Mouse (Mus musculus) heart, embryonic 15.5 days (tissue): ENCODE data around the gene Gm29609. TPM values are rescaled to one million over a fixed set of nuclear protein-coding genes. Genes with fewer than 3 reads are reported as not detected.

Experiments used
- ATAC-seq: fragments of 200-750 bp; cut with Nextera tagmentation; replicated peaks from 2 replicates; pipeline ENCODE4 v1.8.0; 2017; ENCODE audit warnings: low read depth, moderate TSS enrichment; ENCODE audit not compliant: insufficient number of reproducible peaks, insufficient read depth, low FRiP score
- H3K27ac ChIP-seq: fragments of 300-500 bp; sonication (generic); 2 replicates; pipeline ENCODE4 v1.5.1; 2015; ENCODE audit warnings: mild to moderate bottlenecking, inconsistent platforms
- H3K27me3 ChIP-seq: fragments of 300-500 bp; sonication (generic); 2 replicates; pipeline ENCODE4 v1.6.1; 2015; ENCODE audit warnings: inconsistent platforms
- H3K36me3 ChIP-seq: fragments of 300-500 bp; sonication (generic); 2 replicates; pipeline ENCODE4 v1.6.1; 2015; ENCODE audit warnings: mild to moderate bottlenecking, inconsistent platforms
- H3K4me1 ChIP-seq: fragments of 300-500 bp; sonication (generic); replicated peaks from 2 replicates; pipeline ENCODE4 v1.6.1; 2015; ENCODE audit warnings: inconsistent platforms
- H3K4me2 ChIP-seq: fragments of 300-500 bp; sonication (generic); 2 replicates; pipeline ENCODE4 v1.6.1; 2015; ENCODE audit warnings: inconsistent platforms, mild to moderate bottlenecking, moderate library complexity
- H3K4me3 ChIP-seq: fragments of 300-500 bp; sonication (generic); 2 replicates; pipeline ENCODE4 v1.5.1; 2015; ENCODE audit warnings: mild to moderate bottlenecking, inconsistent platforms
- H3K9ac ChIP-seq: fragments of 300-500 bp; sonication (generic); 2 replicates; pipeline ENCODE4 v1.6.1; 2015; ENCODE audit warnings: mild to moderate bottlenecking, inconsistent platforms
- H3K9me3 ChIP-seq: fragments of 300-500 bp; sonication (generic); replicated peaks from 2 replicates; pipeline ENCODE4 v1.6.1; 2016; ENCODE audit warnings: inconsistent platforms
- WGBS: fragments of 180-500 bp; shearing (Covaris S2); methylation state at CpG from one replicate; pipeline ENCODE4 v1.1.7; 2015; ENCODE audit warnings: mixed read lengths; 5-methylcytosine and 5-hydroxymethylcytosine counted together
- polyA plus RNA-seq: library from polyadenylated mRNA; unstranded; fragments of >200 nt; fragmentation: Nextera tagmentation; extraction: Ambion mirVana; gene quantifications from 2 replicates; pipeline ENCODE4 v1.2.1, GENCODE M21; 2015

Gene Gm29609
- polyA plus RNA-seq, 1 experiment from 2014 or later, result 0.63 TPM

- no peak overlapping the region for H3K4me3 ChIP-seq
- no peak for ATAC-seq
- H3K4me2 ChIP-seq, result no peak overlapping the region
- H3K9ac ChIP-seq, result no peak overlapping the region
- no peak overlapping the region for H3K27ac ChIP-seq
- WGBS, result 93% methylated on average over 12 of the region's 12 CpGs
- no peaks in the 10 kb centered on the region; the same call in 1 of the 2 replicates for H3K9me3 ChIP-seq
- H3K27me3 ChIP-seq, result no peaks in the 10 kb centered on the region
- H3K4me1 ChIP-seq, result peaks cover 32% of the 10 kb centered on the region
- peaks cover 62% of the 10 kb centered on the region for H3K36me3 ChIP-seq
Observed at GRCm38 (mm10) chr5:31197072-31197471, 17.4 kb upstream of the Gm29609 start.

GRCm38 (mm10) chr5:31196207-31196606 is 16.5 kb upstream of the Gm29609 start:
- Histone ChIP-seq H3K27me3 (no peaks in the 10 kb centered on the region), H3K4me3 (no peak overlapping the region), H3K4me1 (peaks cover 38% of the 10 kb centered on the region), H3K4me2 (no peak overlapping the region), H3K36me3 (peaks cover 64% of the 10 kb centered on the region), H3K27ac (no peak overlapping the region), H3K9ac (no peak overlapping the region), H3K9me3 (no peaks in the 10 kb centered on the region; the same call in 1 of the 2 replicates)
- 90% methylated on average over 10 of the region's 10 CpGs for WGBS
- ATAC-seq, result no peak

DNA sequence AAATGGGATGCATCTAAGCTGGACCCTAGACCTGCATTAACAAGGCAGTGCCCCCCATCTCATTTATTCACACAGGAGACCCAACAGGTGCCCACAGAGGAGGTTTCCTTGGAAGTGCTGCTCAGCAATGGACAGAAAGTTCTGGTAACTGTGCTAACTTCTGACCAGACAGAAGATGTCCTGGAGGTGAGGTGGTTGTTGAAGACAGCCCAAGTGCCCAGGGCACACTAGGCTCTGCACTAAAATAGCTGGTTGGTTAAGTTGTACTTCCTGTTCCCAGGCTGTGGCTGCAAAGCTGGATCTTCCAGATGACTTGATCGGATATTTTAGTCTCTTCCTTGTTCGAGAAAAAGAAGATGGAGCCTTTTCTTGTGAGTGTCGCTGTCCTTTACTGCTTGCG is 16.0 kb upstream of the Gm29609 start:
- peaks cover 35% of the 10 kb centered on the region for H3K4me1 ChIP-seq
- H3K27ac ChIP-seq, result no peak overlapping the region
- no peaks in the 10 kb centered on the region; the same call in 1 of the 2 replicates for H3K9me3 ChIP-seq
- no peak overlapping the region for H3K9ac ChIP-seq
- no peak overlapping the region for H3K4me3 ChIP-seq
- WGBS, result 82% methylated on average over 4 of the region's 4 CpGs
- H3K4me2 ChIP-seq, result no peak overlapping the region
- no peaks in the 10 kb centered on the region for H3K27me3 ChIP-seq
- ATAC-seq, result no peak
- H3K36me3 ChIP-seq, result peaks cover 70% of the 10 kb centered on the region

GRCm38 (mm10) chr5:31194486-31195485 is 15.1 kb upstream of the Gm29609 start:
- ATAC-seq, result no peak
- Histone ChIP-seq H3K9ac (no peak overlapping the region), H3K9me3 (no peaks in the 10 kb centered on the region), H3K27ac (no peak overlapping the region), H3K36me3 (peaks cover 70% of the 10 kb centered on the region), H3K27me3 (no peaks in the 10 kb centered on the region), H3K4me1 (peaks cover 26% of the 10 kb centered on the region), H3K4me2 (peak overlapping the region; percentile 86), H3K4me3 (peak overlapping the region; percentile 88)
- WGBS, result 90% methylated on average over 16 of the region's 16 CpGs

DNA sequence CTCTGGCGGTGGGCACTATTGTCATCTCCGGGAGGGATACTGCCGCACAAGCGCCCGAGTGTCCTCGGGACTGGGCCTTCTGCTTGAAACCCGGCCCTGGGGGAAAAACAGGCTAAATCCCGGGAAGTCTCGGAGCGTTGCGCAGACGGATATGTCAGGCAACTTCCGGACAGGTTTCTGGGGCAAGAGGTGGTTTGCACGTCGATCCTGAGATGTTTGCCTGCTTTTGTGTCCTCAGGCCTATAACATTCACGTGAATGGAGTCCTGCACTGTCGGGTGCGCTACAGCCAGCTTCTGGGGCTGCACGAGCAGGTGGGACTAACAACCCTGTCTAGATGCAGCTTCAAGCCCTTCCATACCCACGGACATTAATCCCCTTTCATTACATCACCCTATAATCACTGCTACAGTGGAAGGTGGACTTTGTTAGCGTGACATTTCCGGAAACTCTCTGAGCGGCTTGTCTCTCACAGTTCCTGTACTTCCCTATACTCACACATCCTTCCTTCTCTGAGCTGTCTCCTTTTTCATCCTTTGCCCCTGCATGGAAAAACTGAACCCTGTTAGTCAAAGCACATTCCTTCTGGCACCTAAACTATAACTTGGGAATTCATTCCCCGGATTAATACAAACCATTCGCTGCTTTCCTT is 14.0 kb upstream of the Gm29609 start:
- H3K9ac ChIP-seq, result peak overlapping the region; percentile 83
- H3K4me3 ChIP-seq, result peak overlapping the region; percentile 88
- ATAC-seq, result no peak
- H3K27me3 ChIP-seq, result no peaks in the 10 kb centered on the region
- peak overlapping the region; percentile 86 for H3K4me2 ChIP-seq
- 8% methylated on average over 25 of the region's 25 CpGs for WGBS
- peak overlapping the region; percentile 90 for H3K27ac ChIP-seq
- H3K36me3 ChIP-seq, result peaks cover 66% of the 10 kb centered on the region
- H3K4me1 ChIP-seq, result peaks cover 24% of the 10 kb centered on the region
- no peaks in the 10 kb centered on the region for H3K9me3 ChIP-seq

DNA sequence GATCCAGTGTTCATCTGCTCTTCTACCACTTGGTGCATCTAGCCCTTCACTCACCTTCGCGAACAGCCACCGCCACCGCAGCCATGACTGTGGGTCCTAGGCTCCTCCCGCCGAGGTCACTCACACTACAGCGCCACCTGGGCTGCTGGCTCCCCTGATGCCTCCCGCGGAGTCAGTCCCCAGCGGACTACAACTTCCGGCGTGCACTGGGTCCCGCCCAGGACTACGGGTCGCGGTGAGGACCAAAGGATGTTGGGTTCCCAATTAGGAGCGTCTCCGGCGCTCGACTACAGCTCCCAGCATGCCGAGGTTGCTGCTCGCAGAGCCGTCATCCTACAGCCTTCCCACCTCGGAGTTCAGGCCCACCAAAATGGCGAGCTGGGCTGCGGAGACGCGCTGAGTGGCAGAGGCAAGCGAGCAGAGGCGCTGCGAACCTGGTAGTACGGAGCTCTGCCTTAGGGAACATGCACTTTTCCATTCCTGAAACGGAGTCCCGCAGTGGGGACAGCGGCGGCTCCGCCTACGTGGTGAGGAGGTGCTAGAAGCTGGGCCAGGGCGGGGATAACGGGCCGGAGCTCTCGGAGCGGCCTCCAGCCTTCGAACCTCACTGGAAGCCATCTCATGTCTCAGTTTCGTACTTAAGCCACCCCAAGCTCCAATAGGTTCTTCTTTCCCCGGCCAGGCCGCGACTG is 13.4 kb upstream of the Gm29609 start, which contains the start of the genes Snx17 and Eif2b4:
Gene Snx17, plus strand, starts transcription at position 289 of the 692 bp plus-strand sequence.
Gene Eif2b4, minus strand, starts transcription at position 492 of the 692 bp plus-strand sequence.
- peak within 1 kb of the TSS; percentile 92 for H3K27ac ChIP-seq
- peak; percentile 96 for ATAC-seq
- H3K9ac ChIP-seq, result peak within 1 kb of the TSS; percentile 83
- peak within 1 kb of the TSS; percentile 88 for H3K4me3 ChIP-seq
- H3K36me3 ChIP-seq, result peaks cover 66% of the 10 kb centered on the region
- peak within 1 kb of the TSS; percentile 86 for H3K4me2 ChIP-seq
- under 1% methylated on average over 48 of the region's 48 CpGs for WGBS
- no peaks in the 10 kb centered on the region for H3K9me3 ChIP-seq
- H3K4me1 ChIP-seq, result peaks cover 24% of the 10 kb centered on the region
- no peaks in the 10 kb centered on the region for H3K27me3 ChIP-seq

DNA sequence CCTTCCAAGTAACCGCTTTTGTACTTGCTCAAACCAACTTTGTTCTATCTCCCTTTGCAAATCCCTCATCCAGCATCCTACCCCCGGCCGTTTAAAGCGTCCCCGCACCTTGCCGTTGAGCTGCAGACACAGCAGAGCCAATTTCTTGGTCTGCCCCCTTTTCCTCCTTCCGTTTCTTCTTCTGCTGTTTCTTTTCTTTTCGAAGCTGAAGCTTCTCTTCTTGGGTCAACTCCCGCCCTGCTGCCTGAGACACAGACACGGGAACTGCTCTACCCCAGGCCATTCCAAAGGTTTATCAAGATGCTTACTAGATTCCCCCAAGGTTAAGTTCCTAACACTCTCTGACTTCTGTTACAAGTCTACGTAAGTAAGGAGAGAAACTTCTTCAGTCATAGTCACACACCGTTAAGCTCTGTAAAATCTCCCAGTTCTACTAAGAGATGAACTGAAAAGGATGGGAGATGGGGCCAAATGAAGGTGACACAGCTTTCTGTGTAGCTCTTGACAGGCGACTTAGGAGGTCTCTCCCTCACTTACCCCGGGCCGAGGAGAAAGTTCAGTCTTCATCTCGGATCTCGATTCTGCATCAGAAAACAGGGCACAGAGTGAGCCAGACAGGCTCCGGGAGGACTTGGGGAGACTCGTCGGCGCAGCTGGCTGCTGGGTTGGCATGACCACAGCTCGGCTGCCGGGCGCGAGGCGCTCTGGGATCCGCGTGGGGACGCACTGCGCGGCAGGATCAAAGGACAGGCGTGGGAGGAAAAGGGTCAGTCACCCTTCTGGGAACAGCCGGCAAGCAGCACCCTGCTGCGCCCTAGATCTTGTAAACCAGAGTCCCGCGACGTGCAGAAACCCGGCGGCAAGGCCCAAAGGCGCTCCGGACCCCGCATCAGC is 12.6 kb upstream of the Gm29609 start:
- H3K9ac ChIP-seq, result peak overlapping the region; percentile 80
- H3K9me3 ChIP-seq, result no peaks in the 10 kb centered on the region
- H3K27ac ChIP-seq, result peak overlapping the region; percentile 92
- peaks cover 66% of the 10 kb centered on the region for H3K36me3 ChIP-seq
- H3K4me2 ChIP-seq, result peak overlapping the region; percentile 75
- WGBS, result 11% methylated on average over 41 of the region's 42 CpGs
- H3K4me3 ChIP-seq, result peak overlapping the region; percentile 88
- peaks cover 24% of the 10 kb centered on the region for H3K4me1 ChIP-seq
- peak; percentile 74 for ATAC-seq
- no peaks in the 10 kb centered on the region for H3K27me3 ChIP-seq

GRCm38 (mm10) chr5:31190201-31190600 is 10.5 kb upstream of the Gm29609 start:
- Histone ChIP-seq H3K4me1 (peaks cover 24% of the 10 kb centered on the region), H3K4me3 (no peak overlapping the region), H3K9ac (no peak overlapping the region), H3K27me3 (no peaks in the 10 kb centered on the region), H3K36me3 (peaks cover 55% of the 10 kb centered on the region), H3K9me3 (no peaks in the 10 kb centered on the region), H3K4me2 (no peak overlapping the region), H3K27ac (no peak overlapping the region)
- ATAC-seq, result no peak
- WGBS, result 87% methylated on average over 9 of the region's 9 CpGs

GRCm38 (mm10) chr5:31188223-31188840 is 8.6 kb upstream of the Gm29609 start:
- 76% methylated on average over 4 of the region's 4 CpGs for WGBS
- H3K36me3 ChIP-seq, result peaks cover 47% of the 10 kb centered on the region

DNA sequence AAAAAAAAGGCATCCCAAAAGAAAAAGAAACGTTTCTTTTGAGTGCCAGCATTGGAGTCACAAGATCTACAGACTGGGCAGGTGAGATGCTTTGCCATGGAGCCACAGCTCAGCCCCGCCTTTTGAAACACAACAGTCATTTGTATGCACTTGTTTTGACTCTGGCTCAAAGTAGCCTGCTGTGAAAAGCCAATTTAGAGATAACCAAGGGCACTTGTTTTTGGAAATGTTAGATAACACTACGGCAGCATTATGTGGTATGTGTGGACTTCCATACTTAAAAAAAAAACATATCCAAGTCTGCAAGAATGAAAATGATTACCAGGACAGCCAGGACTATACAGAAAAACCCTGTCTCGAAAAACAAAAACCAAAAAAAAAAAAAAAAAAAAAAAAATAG is 4.0 kb upstream of the Gm29609 start:
- Histone ChIP-seq H3K9me3 (no peaks in the 10 kb centered on the region), H3K27me3 (no peaks in the 10 kb centered on the region), H3K36me3 (peaks cover 23% of the 10 kb centered on the region), H3K9ac (no peak overlapping the region), H3K27ac (no peak overlapping the region), H3K4me3 (no peak overlapping the region), H3K4me1 (peaks cover 11% of the 10 kb centered on the region), H3K4me2 (no peak overlapping the region)
- ATAC-seq, result no peak
- WGBS, result 40% methylated on average over 4 of the region's 4 CpGs

More at GRCm38 (mm10) chr5:31188223-31188840, 8.6 kb upstream of the Gm29609 start:
- Histone ChIP-seq H3K9me3 (no peaks in the 10 kb centered on the region), H3K4me3 (no peak overlapping the region), H3K27me3 (no peaks in the 10 kb centered on the region), H3K9ac (no peak overlapping the region), H3K4me1 (peaks cover 12% of the 10 kb centered on the region), H3K4me2 (no peak overlapping the region), H3K27ac (no peak overlapping the region)
- ATAC-seq, result no peak
